Mouse (Mus musculus): ENCODE results near the gene Mon1a.

Gene Mon1a

DNA sequence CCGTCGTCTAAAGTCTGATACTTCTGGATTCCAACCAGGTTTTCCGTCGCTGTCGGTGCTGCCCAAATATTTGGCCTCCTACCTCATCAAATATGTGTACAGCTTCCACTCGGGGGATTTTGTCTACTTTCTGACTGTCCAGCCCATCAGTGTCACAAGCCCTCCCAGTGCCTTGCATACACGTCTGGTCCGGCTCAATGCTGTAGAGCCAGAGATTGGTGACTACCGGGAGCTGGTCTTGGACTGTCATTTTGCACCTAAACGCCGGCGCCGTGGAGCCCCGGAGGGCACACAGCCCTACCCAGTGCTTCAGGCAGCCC is 19.8 kb downstream of the Mon1a start:
- DNase-seq (ENCODE audit: extremely low read depth, insufficient read length, low spot score) = no peak

DNA sequence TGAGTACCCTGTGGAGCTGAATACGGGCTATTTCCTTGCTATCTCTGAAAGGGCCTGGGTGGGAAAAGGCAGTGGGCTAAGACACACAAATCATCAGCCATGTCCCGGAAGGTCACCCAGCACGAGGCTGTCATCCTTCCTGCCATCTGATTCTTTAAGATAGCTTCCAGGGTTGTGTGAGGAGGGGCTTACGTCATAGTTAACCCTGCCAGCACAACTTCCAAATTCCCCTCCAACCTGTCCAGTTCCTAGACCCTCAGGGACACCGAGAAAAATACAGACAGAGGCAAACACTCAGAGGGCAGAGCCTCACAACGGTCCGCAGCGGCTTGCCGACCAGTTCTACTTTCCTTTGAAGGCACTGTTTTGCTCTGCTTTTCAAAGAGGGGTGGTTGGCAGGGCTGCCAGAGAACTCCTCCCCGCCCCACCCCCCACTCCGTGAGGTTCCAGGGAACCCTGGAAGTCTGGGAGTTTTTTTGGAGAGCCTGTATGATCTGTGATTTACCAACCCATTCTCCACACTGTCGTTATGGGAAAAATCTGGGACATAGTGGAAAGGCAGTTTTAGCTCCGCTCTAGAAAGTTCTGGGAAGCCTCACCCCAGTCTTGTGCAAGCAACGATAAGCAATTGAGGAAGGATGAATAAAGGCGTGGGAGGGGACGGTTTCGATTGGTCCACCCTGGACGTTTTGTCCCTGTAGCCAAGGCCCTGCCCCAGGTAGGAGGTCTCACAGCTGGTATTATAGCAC is 20.6 kb downstream of the Mon1a start:
- no peak for DNase-seq (ENCODE audit: extremely low read depth, insufficient read length, low spot score)

DNA sequence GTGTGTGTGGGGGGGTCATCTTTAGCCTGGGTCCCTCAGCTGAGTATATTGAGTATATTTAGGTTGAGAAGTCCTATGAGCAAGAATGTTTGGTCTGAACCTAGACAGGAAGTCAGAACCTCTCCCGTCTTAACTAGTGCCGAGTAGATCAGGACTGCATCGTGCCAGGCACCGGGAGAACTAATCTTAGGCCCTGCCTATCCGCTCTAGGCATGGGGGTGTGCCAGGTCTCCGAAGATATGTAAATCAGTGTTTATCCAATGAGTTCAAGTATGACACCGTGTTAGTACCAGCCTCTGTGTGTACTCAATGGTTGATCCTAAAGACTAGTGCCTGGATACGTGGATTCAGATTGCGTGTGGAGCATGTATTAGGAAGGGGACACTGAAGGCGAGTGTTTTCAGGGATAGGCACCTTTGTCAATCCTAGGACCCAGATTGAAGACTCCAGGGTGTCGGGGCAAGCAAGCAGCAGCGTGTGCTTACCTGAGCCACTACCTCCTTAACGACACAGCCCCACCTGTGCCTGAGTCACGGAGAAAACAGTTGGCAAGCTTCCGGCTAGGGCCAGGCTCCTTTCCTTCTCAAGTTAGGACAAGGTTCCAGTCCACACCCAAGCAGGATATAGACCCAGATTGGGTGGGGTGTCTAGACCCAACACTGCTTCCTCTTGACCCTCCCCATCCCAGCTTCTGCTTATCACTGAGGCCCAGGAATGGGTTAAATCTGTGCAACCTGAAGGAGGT is 22.2 kb downstream of the Mon1a start:
- DNase-seq (ENCODE audit: extremely low read depth, insufficient read length, low spot score) = no peak

DNA sequence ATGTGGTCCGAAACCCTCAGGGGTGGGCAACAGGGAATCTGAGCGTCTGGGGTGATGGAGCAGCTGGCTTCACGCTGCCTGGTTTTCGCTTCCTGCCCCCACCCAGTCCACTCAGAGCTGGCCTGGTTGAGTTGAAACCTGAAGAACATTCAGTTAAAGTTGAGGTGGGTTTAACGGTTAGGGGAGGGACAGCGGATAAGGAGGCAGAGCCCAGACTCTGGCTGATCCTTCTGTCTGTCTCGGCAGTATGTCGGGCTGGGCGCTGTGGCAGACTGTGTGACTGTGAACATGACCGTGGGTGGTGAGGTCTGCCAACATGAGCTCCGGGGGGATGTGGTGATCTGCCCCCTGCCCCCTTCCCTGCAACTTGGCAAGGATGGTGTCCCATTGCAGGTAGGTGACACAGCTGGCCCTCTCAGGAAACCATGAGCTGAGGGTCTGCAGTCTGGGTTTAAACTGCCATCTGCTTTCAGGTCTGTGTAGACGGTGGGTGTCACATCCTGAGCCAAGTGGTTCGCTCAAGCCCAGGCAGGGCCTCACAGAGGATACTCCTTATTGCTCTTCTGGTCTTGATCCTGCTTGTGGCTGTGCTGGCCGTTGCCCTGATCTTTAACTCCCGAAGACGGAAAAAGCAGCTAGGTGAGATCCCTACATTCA is 26.9 kb downstream of the Mon1a start:
- no peak for DNase-seq (ENCODE audit: extremely low read depth, insufficient read length, low spot score)

DNA sequence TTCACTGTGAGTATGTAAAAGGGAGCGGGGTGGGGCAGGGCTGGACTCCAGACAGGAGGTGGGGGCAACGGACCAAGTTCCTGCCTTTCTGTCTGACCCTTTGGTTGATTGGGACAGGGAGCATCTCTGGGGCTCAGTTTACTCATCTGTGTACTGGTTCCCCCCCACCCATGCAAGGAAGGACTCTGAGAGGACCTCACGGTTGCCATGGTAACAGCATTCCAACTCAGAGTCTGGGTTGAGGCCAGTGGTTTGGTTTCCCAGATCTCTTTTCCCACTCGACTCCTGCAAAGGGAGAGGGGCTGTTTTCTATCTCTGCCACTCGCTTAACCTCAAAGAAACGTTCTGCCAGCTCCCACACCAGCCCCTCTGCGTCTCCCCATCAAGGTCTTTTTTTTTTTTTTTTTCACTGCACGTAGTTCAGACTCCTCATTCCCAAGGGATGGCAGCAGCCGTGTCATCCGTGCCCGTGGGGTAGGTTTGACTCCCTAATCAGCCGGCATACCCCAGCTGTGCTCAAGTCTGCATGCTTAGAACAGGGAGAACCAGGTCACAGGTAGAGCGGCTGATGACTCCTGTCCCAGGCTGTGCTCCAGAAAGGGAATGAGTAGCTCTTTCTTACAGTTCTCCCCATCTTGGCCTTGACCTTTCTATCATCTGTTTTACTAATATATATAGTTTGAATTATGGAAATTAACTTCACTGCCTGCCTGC is 30.1 kb downstream of the Mon1a start:
- peak; percentile 48 for DNase-seq (ENCODE audit: extremely low read depth, insufficient read length, low spot score)

DNA sequence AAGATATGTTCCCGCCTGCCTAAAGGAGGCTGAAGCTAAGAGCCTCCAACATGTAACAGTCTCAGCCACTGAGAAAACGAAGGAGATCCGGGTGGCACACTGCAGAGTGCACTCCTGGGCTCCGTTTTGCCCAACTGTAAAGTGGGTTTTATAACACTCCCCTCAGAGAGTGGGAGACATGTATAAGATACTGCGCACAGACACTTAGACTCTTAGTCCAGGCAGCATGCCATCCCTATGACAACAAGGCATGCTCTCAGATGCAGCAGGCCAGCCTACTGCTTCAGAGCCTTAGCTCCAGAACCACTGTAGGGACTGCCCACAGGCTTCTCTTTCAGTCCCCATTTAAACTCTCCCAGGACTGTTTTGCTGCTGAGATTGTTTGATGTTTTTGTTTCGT is 30.9 kb downstream of the Mon1a start:
- DNase-seq (ENCODE audit: extremely low read depth, insufficient read length, low spot score) = no peak

DNA sequence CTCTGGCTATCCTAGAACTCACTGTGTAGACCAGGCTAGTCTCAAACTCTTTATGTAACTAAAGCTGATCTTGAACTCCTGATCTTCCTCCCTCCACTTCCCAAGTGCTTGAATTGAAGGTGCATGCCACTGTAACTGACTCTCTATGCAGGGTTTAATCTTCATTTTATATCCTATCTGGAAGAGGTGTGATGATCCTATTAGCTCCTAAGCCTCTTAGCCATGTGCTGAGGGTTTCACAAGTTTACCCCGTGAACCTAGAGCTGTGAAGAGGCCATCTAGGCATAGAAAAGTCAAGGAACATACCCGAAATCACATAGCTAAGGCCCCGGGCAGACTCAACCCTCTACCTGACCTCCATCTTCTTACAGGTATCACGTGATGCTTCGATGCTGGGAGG is 31.5 kb downstream of the Mon1a start:
- no peak for DNase-seq (ENCODE audit: extremely low read depth, insufficient read length, low spot score)

DNA sequence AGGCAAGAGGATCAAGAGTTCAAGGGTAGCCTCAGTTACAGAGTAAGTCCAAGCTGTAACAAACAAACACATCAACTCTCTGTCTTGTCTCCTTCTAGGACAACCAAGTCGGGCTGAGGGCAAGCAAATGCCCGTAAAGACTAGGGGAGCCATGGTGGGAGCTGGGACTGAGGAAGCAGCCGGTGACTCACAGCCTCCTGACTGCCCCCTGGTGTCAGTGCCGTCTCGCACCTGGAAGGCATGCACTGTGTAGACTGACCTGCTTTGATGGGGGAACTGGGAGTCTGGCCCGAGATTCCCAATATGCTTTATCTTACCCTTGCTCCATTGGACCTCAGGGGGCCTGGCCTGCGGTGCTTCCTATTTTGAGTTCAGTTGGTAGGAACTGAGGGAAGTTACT is 35.1 kb downstream of the Mon1a start:
- DNase-seq (ENCODE audit: extremely low read depth, insufficient read length, low spot score) = no peak

DNA sequence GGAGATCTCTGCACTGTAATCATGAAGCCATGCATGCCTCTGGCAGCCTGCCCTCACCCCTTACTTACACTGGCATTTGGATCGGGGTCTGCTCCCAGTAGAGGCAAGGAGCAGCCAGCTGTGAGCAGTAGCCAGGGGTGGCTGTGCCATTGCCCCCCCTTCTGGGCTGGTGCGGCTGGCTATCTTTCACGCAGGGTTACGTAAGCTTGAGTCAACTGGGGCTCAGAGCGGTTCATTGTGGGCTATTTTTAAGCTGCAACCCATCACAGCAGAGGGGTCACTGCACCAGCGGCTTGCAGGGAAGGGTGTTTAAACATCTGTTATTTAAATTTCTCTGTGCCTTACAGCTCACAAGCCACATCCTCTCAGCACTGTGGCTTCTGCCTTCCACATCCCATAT is 36.0 kb downstream of the Mon1a start:
- no peak for DNase-seq (ENCODE audit: extremely low read depth, insufficient read length, low spot score)

DNA sequence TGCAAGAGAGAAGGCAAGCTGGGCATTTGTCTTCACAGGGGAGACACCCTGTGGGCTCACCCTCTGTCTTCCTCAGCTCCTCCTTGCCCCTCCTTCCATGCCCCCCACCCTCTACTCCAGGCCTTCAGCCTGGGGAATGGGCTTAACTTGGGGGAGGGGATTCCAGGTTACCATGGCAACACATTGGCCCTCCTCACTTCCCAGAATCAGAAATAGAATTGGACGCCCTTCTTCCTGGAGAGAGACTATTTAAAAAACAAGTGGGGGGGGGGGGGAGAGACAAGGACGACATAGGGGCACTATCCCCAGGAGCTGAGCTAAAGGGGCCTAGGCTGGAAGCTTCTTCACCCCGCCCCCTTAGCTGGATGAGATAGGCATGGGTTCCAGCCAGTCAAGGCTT is 37.3 kb downstream of the Mon1a start:
- DNase-seq (ENCODE audit: extremely low read depth, insufficient read length, low spot score) = no peak

DNA sequence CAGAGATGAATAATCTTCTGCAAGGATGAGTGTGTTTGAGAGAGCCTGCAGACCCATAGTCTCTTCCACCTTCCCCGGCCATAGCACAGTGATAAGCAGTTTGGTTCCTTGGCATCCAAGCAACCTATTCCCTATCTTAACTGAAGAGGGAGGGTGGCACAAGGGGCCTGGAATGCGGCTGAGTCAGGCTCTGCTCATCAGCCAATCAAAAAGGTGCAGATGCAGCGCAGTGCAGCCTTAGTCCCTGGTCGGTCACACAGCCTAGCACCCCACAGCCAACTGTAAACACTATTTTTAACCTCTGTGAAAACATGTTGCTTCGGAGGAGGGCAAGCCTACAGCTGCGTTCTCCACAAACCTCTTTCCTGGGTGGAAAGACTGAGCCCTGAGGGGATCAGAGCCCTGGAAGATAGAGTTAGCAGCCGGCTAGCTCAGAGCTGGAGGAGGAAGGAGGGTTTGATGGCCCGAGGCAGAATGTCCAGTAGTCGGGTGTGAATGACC is 39.0 kb downstream of the Mon1a start:
- DNase-seq (ENCODE audit: extremely low read depth, insufficient read length, low spot score) = no peak

DNA sequence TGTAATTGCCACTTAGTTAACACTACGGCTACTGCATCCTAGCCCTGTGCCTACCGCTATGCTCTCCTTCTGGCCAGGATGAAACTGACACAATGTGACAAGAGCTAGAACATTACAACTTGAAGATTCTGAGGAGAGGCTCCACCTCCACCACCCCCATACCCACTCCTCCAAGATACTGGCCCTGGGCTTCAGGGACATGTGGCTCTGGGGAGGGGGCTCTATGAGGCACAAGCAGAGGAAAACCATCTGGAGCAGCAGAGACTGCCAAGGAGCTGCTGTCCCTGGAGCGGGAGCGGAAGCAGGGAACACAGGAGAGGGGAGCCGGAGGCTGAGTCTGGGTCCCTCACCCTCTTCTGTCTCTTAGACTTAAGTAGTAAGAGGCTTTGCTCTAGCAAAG is 39.8 kb downstream of the Mon1a start:
- DNase-seq (ENCODE audit: extremely low read depth, insufficient read length, low spot score) = no peak

DNA sequence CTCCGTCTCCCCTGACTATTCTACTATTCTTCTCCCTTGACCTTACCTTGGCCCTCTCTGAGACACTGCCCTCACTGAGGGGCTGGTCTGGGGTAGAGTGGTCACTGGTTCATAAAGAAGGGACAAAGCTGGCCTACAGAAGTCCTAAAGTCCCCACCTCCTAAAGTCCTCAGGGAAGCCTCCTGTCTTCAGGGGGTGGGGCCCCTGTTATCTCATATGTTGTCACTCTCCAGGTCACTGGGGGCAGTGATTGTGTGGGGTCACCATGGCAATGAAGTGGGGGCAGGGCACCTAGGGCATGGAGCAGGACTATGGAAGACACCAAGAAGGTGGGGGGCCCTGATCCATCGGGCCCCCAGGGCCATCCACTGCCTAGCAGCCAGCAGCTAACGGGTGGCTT is 40.2 kb downstream of the Mon1a start, which contains the start of gene Actl11:
Gene Actl11 (plus strand): TSS at position 301 of the 400 bp plus-strand sequence.
- no peak for DNase-seq (ENCODE audit: extremely low read depth, insufficient read length, low spot score)

DNA sequence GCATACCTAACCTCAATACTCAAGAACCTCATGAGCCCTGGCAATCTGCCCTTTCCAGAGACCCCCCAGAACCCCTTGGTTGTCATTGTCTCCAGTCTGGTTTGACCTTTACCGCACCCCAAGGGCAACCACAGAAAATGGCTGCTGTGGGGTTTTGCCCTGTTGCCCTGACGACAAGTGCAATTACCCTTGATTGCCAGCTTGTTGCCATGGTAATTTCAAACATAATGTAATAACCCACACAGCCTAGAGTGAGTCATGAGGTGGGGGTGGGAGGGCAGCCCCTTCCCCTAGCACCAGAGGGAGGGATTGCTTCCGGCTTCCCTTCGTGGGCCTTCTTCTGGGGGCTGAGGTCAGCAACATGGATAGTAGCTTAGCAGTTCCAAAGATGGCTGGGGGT is 44.3 kb downstream of the Mon1a start:
- no peak for DNase-seq (ENCODE audit: extremely low read depth, insufficient read length, low spot score)

DNA sequence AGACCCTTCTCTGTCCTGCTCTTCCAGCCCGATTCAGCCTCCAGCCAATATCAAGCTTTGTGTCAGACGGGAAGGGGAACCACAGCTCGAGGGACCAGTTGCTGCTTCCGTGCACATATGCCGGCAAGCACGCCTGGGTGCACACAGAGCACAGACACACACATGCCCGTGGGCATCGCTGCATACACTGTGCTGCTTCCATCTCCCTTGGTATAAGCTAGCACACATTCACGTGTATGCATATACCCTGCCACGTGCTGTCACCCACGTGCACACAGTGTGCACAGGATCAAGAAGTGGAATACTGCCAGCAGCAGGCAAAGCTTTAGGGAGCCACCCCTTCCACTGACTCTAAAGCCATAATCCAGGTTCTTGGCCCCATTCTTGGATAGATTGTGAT is 46.2 kb downstream of the Mon1a start:
- DNase-seq (ENCODE audit: extremely low read depth, insufficient read length, low spot score) = no peak

DNA sequence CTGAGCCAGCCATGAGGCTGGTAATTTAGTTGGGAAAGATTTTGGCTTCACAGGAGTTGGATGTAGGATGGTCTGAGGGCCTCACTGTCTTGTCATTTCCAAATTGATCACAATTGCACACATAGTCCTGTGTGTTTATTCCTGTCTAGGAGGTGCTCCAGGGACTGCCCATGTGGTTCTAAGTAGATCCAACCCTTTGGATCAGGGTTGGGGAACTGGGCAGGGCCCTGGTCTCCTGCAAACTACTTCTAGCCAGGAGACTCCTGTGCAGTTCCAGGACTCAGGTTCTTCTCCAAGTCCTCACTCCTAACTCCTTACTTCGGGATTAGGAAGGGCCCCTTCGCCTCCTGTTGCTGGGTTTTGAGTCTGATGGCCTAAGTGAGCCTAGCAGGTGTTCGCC is 47.4 kb downstream of the Mon1a start, which contains the start of gene Camkv:
Gene Camkv (plus strand): TSS at position 301 of the 400 bp plus-strand sequence.
- DNase-seq (ENCODE audit: extremely low read depth, insufficient read length, low spot score) = no peak

DNA sequence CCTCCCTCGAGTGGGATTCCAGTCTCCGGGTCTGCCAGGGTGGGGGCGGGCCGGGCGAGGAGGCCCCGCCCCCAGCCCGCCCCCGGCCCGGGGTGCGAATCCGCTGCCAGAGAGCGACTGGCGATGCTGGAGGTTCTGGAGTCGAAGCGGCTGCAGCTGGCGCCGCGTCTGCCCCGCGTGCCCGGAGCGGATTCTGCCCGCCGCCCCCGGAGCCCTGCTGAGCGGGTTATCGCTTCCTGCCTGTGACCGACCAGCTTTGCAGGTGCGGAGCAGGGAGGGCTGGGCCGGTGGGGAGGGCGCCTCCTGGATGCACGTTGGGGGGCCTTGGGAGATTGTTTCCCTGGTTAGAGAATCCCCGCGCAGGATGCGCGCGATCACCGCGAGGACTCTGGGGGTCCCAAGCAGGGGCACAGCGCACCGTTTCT is 47.9 kb downstream of the Mon1a start:
- DNase-seq (ENCODE audit: extremely low read depth, insufficient read length, low spot score) = no peak

DNA sequence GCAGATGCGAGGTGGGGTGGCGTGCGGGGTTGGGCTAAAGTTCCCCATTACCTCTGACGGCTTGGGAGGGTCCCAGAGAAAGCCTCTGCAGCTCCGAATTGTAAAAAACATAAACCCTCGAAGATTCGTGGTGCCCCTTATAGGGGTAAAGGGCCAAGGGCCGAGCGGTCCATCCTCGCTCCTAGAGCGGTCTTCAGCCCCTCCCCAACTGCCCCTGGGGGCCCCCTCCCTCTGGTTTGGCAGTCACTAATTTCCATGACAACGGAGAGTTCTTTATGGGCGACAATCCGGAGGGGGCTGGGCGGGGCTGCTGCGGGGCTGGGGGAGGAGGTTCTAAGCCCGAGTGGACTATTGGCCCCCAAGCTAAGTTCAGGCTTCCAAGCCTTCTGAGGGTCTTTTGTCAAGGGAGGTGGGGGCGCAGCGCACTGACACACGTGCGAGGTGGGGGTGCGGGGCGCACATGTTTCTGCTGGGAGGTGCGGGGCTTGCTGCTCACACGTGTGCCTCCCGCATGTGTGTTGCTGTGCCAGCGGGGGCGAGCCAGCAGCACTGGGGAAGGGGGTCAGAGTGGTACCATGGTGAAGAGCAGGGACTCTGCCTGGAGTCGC is 48.4 kb downstream of the Mon1a start:
- DNase-seq (ENCODE audit: extremely low read depth, insufficient read length, low spot score) = no peak

DNA sequence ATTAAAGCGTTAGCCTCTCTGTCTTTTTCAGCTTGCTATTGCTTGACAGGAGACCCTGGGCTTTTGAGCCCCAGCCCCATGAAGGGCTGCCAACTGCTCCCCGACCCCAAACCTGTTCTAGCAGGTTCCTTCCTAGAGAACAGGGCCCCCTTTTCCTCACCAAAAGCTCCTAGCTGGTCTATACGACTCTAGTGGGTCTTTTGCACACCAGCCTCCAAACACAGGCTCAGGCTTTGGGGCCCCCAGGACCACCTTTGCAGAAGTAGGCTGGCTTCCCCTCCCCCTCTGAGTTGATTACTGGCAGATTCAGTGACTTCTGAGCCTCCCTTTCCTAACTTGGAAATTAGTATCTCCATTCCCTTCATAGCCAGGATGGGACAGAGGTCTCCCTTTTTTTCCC is 48.9 kb downstream of the Mon1a start:
- no peak for DNase-seq (ENCODE audit: extremely low read depth, insufficient read length, low spot score)
